Mouse (Mus musculus) MEL (cell line): ENCODE measurements around the gene Yipf2.

Experiments used
- CTCF ChIP-seq, 3 experiments: IDR thresholded peaks in 2 of 3; conservative IDR thresholded peaks in 1 of 3; 2 replicates each; pipeline ENCODE4 v1.5.1; 2011 to 2012; ENCODE audit warnings: low read length in 3 of 3, low read depth in 2 of 3, mild to moderate bottlenecking in 2 of 3, improper control_type of control experiment in 1 of 3, inconsistent platforms in 1 of 3, mixed read lengths in 1 of 3, moderate library complexity in 1 of 3; ENCODE audit not compliant: control insufficient read depth in 1 of 3, insufficient read depth in 1 of 3, poor library complexity in 1 of 3, severe bottlenecking in 1 of 3
- MXI1 ChIP-seq: IDR thresholded peaks from 2 replicates; pipeline ENCODE4 v1.6.1; 2011; ENCODE audit warnings: mild to moderate bottlenecking, low read depth, low read length, improper control_type of control experiment
- POLR2A ChIP-seq, 2 experiments: IDR thresholded peaks; 2 replicates each; pipeline ENCODE4 v1.6.1; 2011 to 2012; ENCODE audit warnings: low read length in 2 of 2, mild to moderate bottlenecking in 2 of 2, control low read depth in 1 of 2, improper control_type of control experiment in 1 of 2, low read depth in 1 of 2, moderate library complexity in 1 of 2; ENCODE audit not compliant: control insufficient read depth in 1 of 2, insufficient read depth in 1 of 2, poor library complexity in 1 of 2

GRCm38 (mm10) chr9:21576286-21576685 is 16.3 kb downstream of the Yipf2 start:
- no peak for TF ChIP-seq MXI1
- no peak for TF ChIP-seq POLR2A (IDR thresholded peaks at IDR 0.05; ENCODE audit: control insufficient read depth in 1 of 2, insufficient read depth in 1 of 2, low read depth in 1 of 2, low read length in 2 of 2, poor library complexity in 1 of 2)
- no peak for TF ChIP-seq CTCF (IDR thresholded peaks at IDR 0.05 in 2 of 3, conservative IDR thresholded peaks at IDR 0.05 in 1 of 3; ENCODE audit: control insufficient read depth in 1 of 3, insufficient read depth in 1 of 3, low read depth in 2 of 3, low read length in 3 of 3, poor library complexity in 1 of 3, severe bottlenecking in 1 of 3)
